Mouse (Mus musculus): Measurements from ENCODE around the gene Sh3kbp1.

DNA sequence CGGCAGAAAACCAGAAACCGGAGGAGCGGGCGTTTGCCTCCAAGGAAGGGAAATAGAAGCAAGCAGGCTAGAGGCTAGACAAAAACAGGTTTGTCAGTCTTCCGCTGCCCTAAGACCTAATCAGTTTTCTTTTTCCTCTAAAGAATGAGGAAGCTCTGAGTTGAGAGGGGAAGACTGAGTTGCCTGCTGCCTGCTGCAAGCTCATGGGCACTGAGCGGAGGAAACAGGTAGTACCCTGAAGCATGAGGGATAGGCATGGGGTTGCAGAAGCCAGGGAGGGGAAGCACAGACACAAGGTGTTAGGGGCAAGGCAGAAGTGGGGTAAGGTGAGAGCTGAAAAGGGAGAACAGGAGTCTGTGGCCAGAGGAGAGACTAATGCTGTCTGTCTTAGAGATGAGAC is 297.7 kb downstream of the Sh3kbp1 start:
- TF ChIP-seq CTCF (IDR thresholded peaks at IDR 0.05) = no peak
- no peak for TF ChIP-seq EP300 (IDR thresholded peaks at IDR 0.05)
